Mouse (Mus musculus) erythroblast, embryonic 14.5 days (primary cell): Measurements from ENCODE around the gene Hist1h3g. TPM values are rescaled to one million over a fixed set of nuclear protein-coding genes. Genes with fewer than 3 reads are reported as not detected.

Experiments
- H3K27me3 ChIP-seq: 2 replicates; pipeline ENCODE4 v1.6.1; 2012; ENCODE audit warnings: inconsistent platforms; ENCODE audit not compliant: control insufficient read depth
- H3K36me3 ChIP-seq: 2 replicates; pipeline ENCODE4 v1.6.1; 2012; ENCODE audit warnings: mild to moderate bottlenecking, inconsistent platforms; ENCODE audit not compliant: control insufficient read depth
- H3K4me1 ChIP-seq: 2 replicates; pipeline ENCODE4 v1.6.1; 2012; ENCODE audit warnings: inconsistent platforms; ENCODE audit not compliant: control insufficient read depth
- H3K4me3 ChIP-seq: replicated peaks from 2 replicates; pipeline ENCODE3; 2012; ENCODE audit warnings: moderate library complexity, mild to moderate bottlenecking, inconsistent platforms
- H3K9me3 ChIP-seq: 2 replicates; pipeline ENCODE4 v1.6.1; 2012; ENCODE audit warnings: low read length, inconsistent platforms, mixed read lengths; ENCODE audit not compliant: control insufficient read depth
- GATA1 ChIP-seq: IDR thresholded peaks from 2 replicates; pipeline ENCODE4 v1.6.1; 2012; ENCODE audit warnings: low read length, inconsistent platforms, mixed read lengths
- TAL1 ChIP-seq: IDR thresholded peaks from 3 replicates; pipeline ENCODE4 v1.6.1; 2012; ENCODE audit warnings: low read length, inconsistent platforms, mixed read lengths
- polyA plus RNA-seq: library from polyadenylated mRNA; stranded (reverse); fragments of >175 nt; gene quantifications from 2 replicates; pipeline ENCODE4 v1.2.3, GENCODE M21; 2012

Hist1h3g gene
- polyA plus RNA-seq, 1 experiment: 11.7 TPM

DNA sequence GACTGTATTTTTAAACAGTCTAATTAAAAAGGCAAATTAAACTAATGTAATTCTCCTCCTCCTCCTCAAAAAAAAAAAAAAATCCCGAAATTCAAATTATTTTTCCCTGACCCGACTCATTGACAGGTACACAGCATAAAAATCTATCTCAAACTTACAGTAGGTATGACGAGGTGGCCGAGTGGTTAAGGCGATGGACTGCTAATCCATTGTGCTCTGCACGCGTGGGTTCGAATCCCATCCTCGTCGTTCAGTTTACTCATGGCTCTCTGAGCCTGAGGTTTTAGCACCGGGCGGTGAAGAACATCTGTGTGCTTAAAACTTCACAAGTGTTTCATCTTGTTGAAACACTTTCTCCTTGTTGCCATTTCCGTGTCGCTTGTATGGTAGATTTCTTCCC lies 13.5 kb upstream of the Hist1h3g start:
- H3K27me3 ChIP-seq: no peaks in the 10 kb centered on the region
- no peaks in the 10 kb centered on the region for H3K9me3 ChIP-seq
- H3K36me3 ChIP-seq: no peaks in the 10 kb centered on the region
- TF ChIP-seq TAL1 (no peak), GATA1 (no peak)
- peak overlapping the region; percentile 56 for H3K4me3 ChIP-seq
- H3K4me1 ChIP-seq: peaks cover 57% of the 10 kb centered on the region

GRCm38 (mm10) chr13:23523976-23524375 lies 11.2 kb upstream of the Hist1h3g start:
- Histone ChIP-seq H3K4me1 (peaks cover 61% of the 10 kb centered on the region), H3K27me3 (no peaks in the 10 kb centered on the region), H3K36me3 (no peaks in the 10 kb centered on the region), H3K4me3 (no peak overlapping the region), H3K9me3 (no peaks in the 10 kb centered on the region)
- no peak for TF ChIP-seq TAL1
- no peak for TF ChIP-seq GATA1

- TF ChIP-seq GATA1 (no peak), TAL1 (no peak)
- H3K9me3 ChIP-seq: no peaks in the 10 kb centered on the region
- no peaks in the 10 kb centered on the region for H3K36me3 ChIP-seq
- H3K4me3 ChIP-seq: no peak overlapping the region
- H3K27me3 ChIP-seq: no peaks in the 10 kb centered on the region
- peaks cover 62% of the 10 kb centered on the region for H3K4me1 ChIP-seq
Observed at GRCm38 (mm10) chr13:23524654-23525053, 10.6 kb upstream of the Hist1h3g start.

DNA sequence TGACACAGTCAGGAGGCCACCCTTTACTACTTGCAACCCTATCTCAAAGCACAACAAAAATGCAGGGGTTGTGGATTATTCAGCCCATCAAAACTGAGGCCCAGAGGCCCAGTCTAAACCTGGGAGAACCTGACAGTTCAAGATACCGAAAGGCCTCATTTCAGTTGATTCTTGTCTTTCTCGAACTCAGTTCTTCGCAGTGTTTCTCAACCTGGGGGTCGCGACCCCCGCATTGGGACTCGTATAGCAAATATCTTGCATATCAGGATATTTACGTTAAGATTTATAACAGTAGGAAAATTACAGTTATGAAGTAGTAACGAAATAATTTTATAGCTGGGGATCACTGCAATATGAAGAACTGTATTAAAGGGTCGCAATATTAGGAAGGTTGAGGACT lies 9.3 kb upstream of the Hist1h3g start:
- Histone ChIP-seq H3K36me3 (no peaks in the 10 kb centered on the region), H3K4me3 (peak overlapping the region; percentile 59), H3K9me3 (no peaks in the 10 kb centered on the region), H3K4me1 (peaks cover 54% of the 10 kb centered on the region), H3K27me3 (no peaks in the 10 kb centered on the region)
- TF ChIP-seq GATA1 (no peak), TAL1 (no peak)

DNA sequence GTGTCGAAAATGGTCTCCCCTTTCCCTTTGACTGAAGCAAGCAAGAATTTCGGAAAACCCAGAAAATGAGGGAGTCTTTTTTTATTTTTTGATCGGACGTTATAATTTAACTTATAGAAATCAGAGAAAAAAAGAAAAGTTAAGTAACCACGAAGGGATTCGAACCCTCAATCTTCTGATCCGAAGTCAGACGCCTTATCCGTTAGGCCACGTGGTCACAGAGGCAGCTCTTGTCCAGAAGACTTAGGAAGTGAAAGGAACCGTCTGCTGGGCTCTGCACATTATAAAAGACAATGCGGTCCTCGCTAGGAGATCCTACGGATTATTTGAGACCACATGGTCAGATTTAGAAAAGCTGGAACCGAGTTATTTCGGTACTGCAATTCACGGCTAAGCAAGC lies 8.9 kb upstream of the Hist1h3g start:
- H3K36me3 ChIP-seq: no peaks in the 10 kb centered on the region
- TF ChIP-seq GATA1 (no peak), TAL1 (no peak)
- H3K4me3 ChIP-seq: peak overlapping the region; percentile 59
- H3K27me3 ChIP-seq: no peaks in the 10 kb centered on the region
- H3K9me3 ChIP-seq: no peaks in the 10 kb centered on the region
- peaks cover 51% of the 10 kb centered on the region for H3K4me1 ChIP-seq

DNA sequence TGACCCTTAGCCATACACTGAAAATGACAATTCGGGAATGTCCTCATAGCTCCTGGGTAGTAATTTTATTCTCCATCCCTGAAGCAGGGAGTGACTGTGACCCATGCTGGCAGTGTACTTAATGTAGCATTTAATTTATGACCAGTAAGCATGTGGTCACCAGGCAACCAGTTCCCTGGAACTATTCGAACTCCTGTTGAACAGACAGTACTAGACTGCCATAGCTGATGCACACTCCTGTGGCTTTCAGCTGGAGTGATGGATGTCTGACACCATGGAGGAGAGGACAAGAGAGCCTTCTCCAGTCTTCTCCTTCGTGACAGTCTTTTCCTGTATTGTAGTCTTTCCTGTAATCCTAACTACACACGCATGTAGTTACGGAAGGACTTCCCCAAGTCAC lies 6.2 kb upstream of the Hist1h3g start:
- Histone ChIP-seq H3K27me3 (no peaks in the 10 kb centered on the region), H3K4me3 (peak overlapping the region; percentile 24), H3K4me1 (peaks cover 59% of the 10 kb centered on the region), H3K9me3 (no peaks in the 10 kb centered on the region), H3K36me3 (no peaks in the 10 kb centered on the region)
- no peak for TF ChIP-seq TAL1
- no peak for TF ChIP-seq GATA1

DNA sequence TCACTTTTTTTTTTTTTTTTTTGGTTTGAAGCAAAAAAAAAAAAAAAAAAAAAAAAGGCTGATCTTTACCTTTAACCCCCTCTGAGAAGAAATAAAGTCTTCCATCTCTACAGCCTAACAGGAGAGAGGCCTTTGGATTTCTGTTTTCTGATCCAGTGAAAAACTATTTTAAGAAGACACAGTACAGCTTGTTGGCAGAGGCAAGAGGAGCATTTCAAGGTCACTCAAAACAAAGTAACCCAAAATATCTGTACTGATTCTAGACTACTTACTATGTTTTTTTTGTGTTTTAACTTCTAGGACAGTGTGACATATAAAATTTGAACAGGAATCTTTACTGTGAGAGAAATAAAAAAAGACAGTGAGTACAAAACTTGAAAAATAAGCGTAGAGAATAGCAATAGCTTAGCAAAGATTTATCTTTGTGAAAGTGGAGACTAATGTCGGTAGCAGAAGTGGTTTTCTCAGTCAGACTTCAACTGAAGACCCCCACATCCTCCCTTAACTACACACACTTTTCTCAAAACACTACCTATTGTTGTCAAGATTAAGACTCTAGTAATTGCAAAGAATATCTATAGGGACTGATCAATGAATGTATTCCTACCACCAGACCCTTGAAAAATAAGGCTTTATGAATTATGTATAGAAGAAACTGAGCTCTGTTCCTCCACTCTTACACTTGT lies 5.6 kb upstream of the Hist1h3g start:
- TF ChIP-seq TAL1 (no peak), GATA1 (no peak)
- peaks cover 55% of the 10 kb centered on the region for H3K4me1 ChIP-seq
- peak overlapping the region; percentile 80 for H3K4me3 ChIP-seq

DNA sequence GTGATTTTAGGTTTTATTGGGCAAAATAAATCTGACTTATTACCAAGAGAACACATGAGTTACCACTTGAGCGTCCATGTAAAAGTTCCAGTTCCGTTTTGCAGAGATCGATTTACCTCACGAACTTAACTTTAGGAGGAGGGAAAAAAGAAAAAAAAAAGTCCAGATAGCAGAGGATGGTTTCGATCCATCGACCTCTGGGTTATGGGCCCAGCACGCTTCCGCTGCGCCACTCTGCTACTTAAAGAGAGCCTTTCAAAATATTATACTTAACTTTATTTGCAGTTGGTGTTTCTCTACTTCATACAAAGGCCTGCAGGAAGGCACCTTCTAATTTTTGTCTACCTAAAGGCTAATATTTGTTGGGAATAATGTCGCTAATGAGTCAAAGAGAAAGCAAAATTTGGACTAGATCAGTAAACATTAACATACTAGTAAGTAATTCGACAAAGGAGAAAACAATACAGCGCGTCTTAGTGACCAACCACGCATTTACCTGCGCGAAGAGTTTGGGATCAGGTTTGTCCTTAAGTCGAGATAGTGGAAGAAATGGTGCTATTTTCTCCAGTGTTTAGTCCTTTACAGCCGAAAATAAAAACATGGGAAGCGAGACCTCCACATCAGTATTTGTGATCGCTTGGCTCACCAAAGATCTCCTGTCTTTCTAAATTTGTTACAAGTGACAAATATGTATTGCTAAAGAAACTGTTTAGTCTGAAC lies 4.9 kb upstream of the Hist1h3g start:
- Histone ChIP-seq H3K4me3 (peak overlapping the region; percentile 80), H3K9me3 (no peaks in the 10 kb centered on the region), H3K36me3 (no peaks in the 10 kb centered on the region), H3K4me1 (peaks cover 50% of the 10 kb centered on the region), H3K27me3 (no peaks in the 10 kb centered on the region)
- TF ChIP-seq TAL1: no peak
- no peak for TF ChIP-seq GATA1

More for the DNA sequence above, 5.6 kb upstream of the Hist1h3g start:
- no peaks in the 10 kb centered on the region for H3K36me3 ChIP-seq
- no peaks in the 10 kb centered on the region for H3K27me3 ChIP-seq
- H3K9me3 ChIP-seq: no peaks in the 10 kb centered on the region

DNA sequence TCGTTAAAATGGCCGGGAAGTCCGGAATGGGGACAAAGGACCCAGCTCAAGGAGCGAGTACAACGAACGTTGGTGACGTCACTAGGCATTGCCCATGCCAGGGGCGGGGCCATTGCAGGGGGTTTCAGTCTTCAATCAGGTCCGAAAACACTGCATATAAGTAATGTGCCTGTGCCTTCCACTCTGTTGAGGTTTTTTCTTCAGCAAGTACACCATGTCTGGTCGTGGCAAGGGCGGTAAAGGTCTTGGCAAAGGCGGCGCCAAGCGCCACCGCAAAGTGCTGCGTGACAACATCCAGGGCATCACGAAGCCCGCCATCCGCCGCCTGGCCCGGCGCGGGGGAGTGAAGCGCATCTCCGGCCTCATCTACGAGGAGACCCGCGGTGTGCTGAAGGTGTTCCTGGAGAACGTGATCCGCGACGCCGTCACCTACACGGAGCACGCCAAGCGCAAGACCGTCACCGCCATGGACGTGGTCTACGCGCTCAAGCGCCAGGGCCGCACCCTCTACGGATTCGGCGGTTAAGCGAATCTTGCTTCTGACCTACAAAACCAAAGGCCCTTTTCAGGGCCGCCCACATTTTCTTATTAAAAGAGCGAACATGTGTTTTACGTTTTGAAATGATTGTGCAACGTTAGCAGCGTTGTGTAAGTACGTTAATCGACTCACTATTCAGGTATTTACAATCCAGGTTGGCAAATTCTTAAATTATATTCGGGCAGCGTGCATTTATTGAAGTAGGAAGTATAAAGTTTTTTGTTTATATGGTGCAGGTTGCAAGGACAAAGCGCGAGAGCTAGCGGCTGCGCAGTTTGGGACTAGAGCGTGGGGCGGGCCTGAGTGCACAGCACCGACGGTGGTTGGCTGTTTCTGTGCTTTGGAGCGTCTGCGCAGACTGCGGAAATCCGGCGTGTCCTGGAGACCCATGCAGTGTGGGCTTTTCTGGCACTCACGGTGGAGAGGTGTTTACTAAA lies 4.0 kb upstream of the Hist1h3g start, which contains the start of gene Hist1h4h:
Hist1h4h (plus strand) TSS at position 150 of the 975 bp plus-strand sequence.
- Histone ChIP-seq H3K36me3 (no peaks in the 10 kb centered on the region), H3K4me3 (peak within 1 kb of the TSS; percentile 80)
- TF ChIP-seq TAL1: no peak
- TF ChIP-seq GATA1: no peak

More for the DNA sequence above, 4.0 kb upstream of the Hist1h3g start, which contains the start of gene Hist1h4h:
- no peaks in the 10 kb centered on the region for H3K9me3 ChIP-seq
- peaks cover 43% of the 10 kb centered on the region for H3K4me1 ChIP-seq
- no peaks in the 10 kb centered on the region for H3K27me3 ChIP-seq
